In the genomic region with DNA sequence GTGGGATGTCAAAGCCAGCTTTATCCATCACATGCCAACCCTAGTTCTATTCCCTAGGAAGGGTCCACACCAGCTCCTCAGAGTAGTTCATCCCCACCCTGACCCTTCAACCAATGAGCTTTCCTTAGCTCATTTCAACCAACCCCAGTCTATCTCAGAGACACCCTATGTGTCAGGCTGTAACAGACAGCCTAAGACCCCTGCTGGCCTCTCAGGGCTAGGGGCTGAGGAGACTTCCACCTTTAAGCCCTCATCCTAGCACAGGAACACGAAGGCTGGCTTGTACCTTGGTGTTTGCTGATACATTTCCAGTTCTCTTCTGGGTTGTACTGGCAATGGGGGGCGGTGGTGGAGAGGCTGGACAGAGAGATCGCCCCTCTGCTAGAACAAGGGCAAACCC, we compare ENCODE assay signal across 29 mouse cellular contexts. TPM values are rescaled to one million over a fixed set of nuclear protein-coding genes. Genes with fewer than 3 reads are reported as not detected.
DNase-seq lines count a peak whose midpoint lies in the region; ATAC-seq and TF ChIP-seq lines count a peak whose summit lies in the region.
"Had no signal": no experiment of that assay in that cellular context is flagged by ENCODE, and none has a peak within 500 bp of the region (broad histone marks: within the 10 kb centered on the region; RNA-seq: fewer than 3 reads in every experiment).

No protein-coding gene starts in this region.

- TF ChIP-seq CTCF in thymus, adult 2 months (IDR thresholded peaks at IDR 0.05; ENCODE audit: borderline replicate concordance, control insufficient read depth, extremely low read depth, insufficient read depth, low read length, poor library complexity), result no peak

- 83% methylated on average over 3 of the region's 3 CpGs for WGBS in forebrain, embryonic 10.5 days
- whole genome bisulfite sequencing in forebrain, embryonic 13.5 days, result 89% methylated on average over 3 of the region's 3 CpGs
- 95% methylated on average over 3 of the region's 3 CpGs for WGBS in thymus, adult 2 months
- WGBS in embryonic facial prominence, embryonic 10.5 days, result 90% methylated on average over 3 of the region's 3 CpGs

- no peak overlapping the region for H3K9ac ChIP-seq in forebrain, embryonic 13.5 days
- H3K9ac ChIP-seq: embryonic facial prominence, embryonic 13.5 days; forebrain, postnatal 0 days; hindbrain, embryonic 14.5 days had no signal

- no peak overlapping the region for H3K4me2 ChIP-seq in forebrain, embryonic 13.5 days
- H3K4me2 ChIP-seq: embryonic facial prominence, embryonic 13.5 days; heart, embryonic 11.5 days; hindbrain, embryonic 14.5 days had no signal

- 0 out of 2 replicates have a peak overlapping the region, but pooled peaks have one; percentile 15 for H3K27ac ChIP-seq in forebrain, embryonic 10.5 days
- no peak overlapping the region for H3K27ac ChIP-seq in forebrain, embryonic 13.5 days
- H3K27ac ChIP-seq in thymus, adult 2 months (ENCODE audit: control insufficient read depth, insufficient read depth, low read length), result peak overlapping the region; percentile 88
- H3K27ac ChIP-seq in embryonic facial prominence, embryonic 10.5 days (replicated peaks), result peak overlapping the region; percentile 35; the same call in 1 of the 2 replicates
- H3K27ac ChIP-seq: embryonic facial prominence, embryonic 13.5 days; gastrocnemius, adult 2 months; hindbrain, embryonic 14.5 days; hindbrain, postnatal 0 days had no signal

- peaks cover 29% of the 10 kb centered on the region for H3K4me1 ChIP-seq in forebrain, embryonic 10.5 days
- H3K4me1 ChIP-seq in forebrain, embryonic 13.5 days, result peaks cover 15% of the 10 kb centered on the region; the same call in 1 of the 2 replicates
- peaks cover 58% of the 10 kb centered on the region for H3K4me1 ChIP-seq in thymus, adult 2 months (replicated peaks; ENCODE audit: control insufficient read depth, insufficient read depth, low read length)
- H3K4me1 ChIP-seq in embryonic facial prominence, embryonic 10.5 days, result peaks cover 48% of the 10 kb centered on the region

- DNase-seq in forebrain, embryonic 10.5 days (ENCODE audit: extremely low spot score, low spot score), result no peak
- DNase-seq in thymus, adult 2 months, result no peak
- no peak for DNase-seq in thymus, postnatal 0 days (ENCODE audit: low spot score)
- DNase-seq in embryonic facial prominence, embryonic 10.5 days (ENCODE audit: low spot score), result no peak
- no peak for DNase-seq in cerebellum, postnatal 14 days
- DNase-seq: adrenal gland, adult 8-10 months; adrenal gland, postnatal 25 days; B cell, adult 2 months; cerebellum, adult 11-12 months; cerebellum, adult 9-10 months; cerebellum, postnatal 25 days; forebrain, postnatal 0 days; gastrocnemius, adult 2 months; gastrocnemius, postnatal 14 days; heart, postnatal 10 days; heart, postnatal 4 days had no signal

- no peak overlapping the region for H3K4me3 ChIP-seq in forebrain, embryonic 10.5 days
- no peak overlapping the region for H3K4me3 ChIP-seq in forebrain, embryonic 13.5 days
- peak overlapping the region; percentile 14; the same call in 1 of the 2 replicates for H3K4me3 ChIP-seq in thymus, adult 2 months (ENCODE audit: control insufficient read depth, insufficient read depth, low read length)
- H3K4me3 ChIP-seq in embryonic facial prominence, embryonic 10.5 days, result no peak overlapping the region
- H3K4me3 ChIP-seq: embryonic facial prominence, embryonic 13.5 days; erythroblast, embryonic 14.5 days; gastrocnemius, adult 2 months had no signal

- ATAC-seq in forebrain, embryonic 13.5 days, result no peak
- ATAC-seq: forebrain, embryonic 14.5 days; forebrain, postnatal 0 days; hindbrain, postnatal 0 days; intestine, postnatal 0 days had no signal

- H3K36me3 ChIP-seq in forebrain, embryonic 10.5 days (replicated peaks), result no peaks in the 10 kb centered on the region
- H3K36me3 ChIP-seq in forebrain, embryonic 13.5 days (ENCODE audit: poor library complexity, severe bottlenecking), result no peaks in the 10 kb centered on the region
- H3K36me3 ChIP-seq in thymus, adult 2 months (ENCODE audit: control insufficient read depth, insufficient read depth, low read length), result no peaks in the 10 kb centered on the region
- no peaks in the 10 kb centered on the region for H3K36me3 ChIP-seq in embryonic facial prominence, embryonic 10.5 days (replicated peaks)
- H3K36me3 ChIP-seq: embryonic facial prominence, embryonic 13.5 days had no signal

- no peaks in the 10 kb centered on the region; the same call in 1 of the 2 replicates for H3K27me3 ChIP-seq in forebrain, embryonic 10.5 days (ENCODE audit: poor library complexity, severe bottlenecking)
- no peaks in the 10 kb centered on the region for H3K27me3 ChIP-seq in forebrain, embryonic 13.5 days
- no peaks in the 10 kb centered on the region for H3K27me3 ChIP-seq in thymus, adult 2 months (ENCODE audit: control insufficient read depth, insufficient read depth, low read length)
- H3K27me3 ChIP-seq in embryonic facial prominence, embryonic 10.5 days (replicated peaks; ENCODE audit: low read depth, poor library complexity, severe bottlenecking), result no peaks in the 10 kb centered on the region
- H3K27me3 ChIP-seq: embryonic facial prominence, embryonic 13.5 days had no signal

- no peaks in the 10 kb centered on the region for H3K9me3 ChIP-seq in forebrain, embryonic 10.5 days
- no peaks in the 10 kb centered on the region for H3K9me3 ChIP-seq in forebrain, embryonic 13.5 days (replicated peaks)
- H3K9me3 ChIP-seq in embryonic facial prominence, embryonic 10.5 days, result no peaks in the 10 kb centered on the region
- H3K9me3 ChIP-seq: embryonic facial prominence, embryonic 13.5 days had no signal

- TF ChIP-seq POLR2A in thymus, adult 2 months (IDR thresholded peaks at IDR 0.05; ENCODE audit: control insufficient read depth, extremely low read depth, insufficient read depth, low read length, poor library complexity), result no peak

RNA-seq across cellular contexts. Expression of a gene that starts 0.7 kb away (rescaled TPM):
- 0.22 TPM in 1 of 2 replicates, not detected in the other for polyA plus RNA-seq in forebrain, embryonic 10.5 days (2016; fragmentation: Nextera tagmentation; extraction: Ambion mirVana)
- not detected in 2 replicates for polyA plus RNA-seq in forebrain, embryonic 13.5 days (2015; fragmentation: Nextera tagmentation; extraction: Ambion mirVana)
- 66.3 and 70.8 TPM in 2 replicates for polyA plus RNA-seq in thymus, adult 2 months (2012; rRNA removed)
- 14.7 and 21.0 TPM in 2 replicates for polyA plus RNA-seq in thymus, postnatal 0 days (2015; fragmentation: Nextera tagmentation; extraction: Ambion mirVana)
- 0.15 TPM in 1 of 2 replicates, not detected in the other for polyA plus RNA-seq in embryonic facial prominence, embryonic 10.5 days (2016; fragmentation: Nextera tagmentation; extraction: Ambion mirVana)
- polyA plus RNA-seq: brain, embryonic 14.5 days; erythroblast, embryonic 14.5 days; forebrain, embryonic 14.5 days; forebrain, postnatal 0 days; frontal cortex, adult 2 months; heart, embryonic 11.5 days; heart, embryonic 14.5 days; hindbrain, embryonic 11.5 days; hindbrain, embryonic 14.5 days; hindbrain, postnatal 0 days; intestine, embryonic 14.5 days; intestine, postnatal 0 days had no signal

RNA-seq across cellular contexts. Expression of a gene that starts 43.0 kb away (rescaled TPM):
- 0.14 and 0.30 TPM in 2 replicates for polyA plus RNA-seq in forebrain, embryonic 10.5 days (2016; fragmentation: Nextera tagmentation; extraction: Ambion mirVana)
- 0.45 and 0.49 TPM in 2 replicates for polyA plus RNA-seq in forebrain, embryonic 13.5 days (2015; fragmentation: Nextera tagmentation; extraction: Ambion mirVana)
- polyA plus RNA-seq in thymus, adult 2 months (2012; rRNA removed), result 10.0 and 10.9 TPM in 2 replicates
- 7.4 and 9.4 TPM in 2 replicates for polyA plus RNA-seq in thymus, postnatal 0 days (2015; fragmentation: Nextera tagmentation; extraction: Ambion mirVana)
- 0.23 and 0.32 TPM in 2 replicates for polyA plus RNA-seq in embryonic facial prominence, embryonic 10.5 days (2016; fragmentation: Nextera tagmentation; extraction: Ambion mirVana)
- polyA plus RNA-seq: erythroblast, embryonic 14.5 days; heart, embryonic 11.5 days had no signal

Comparison
In these comparisons a context has a peak if more than half of its experiments do, and no peak if none do; other contexts are left out.
1. RNA of a gene that starts 0.7 kb away (polyA plus RNA-seq): 66.3 to 70.8 TPM in thymus, adult 2 months and 14.7 to 21.0 TPM in thymus, postnatal 0 days; 0.15 TPM in embryonic facial prominence, embryonic 10.5 days, 0.22 TPM in forebrain, embryonic 10.5 days and not detected in forebrain, embryonic 13.5 days; every median in the first group is over 10 times any median in the second.